ENCODE assay signal across 9 mouse cellular contexts in genomic region chr15:3213721-3214120, GRCm38 (mm10). TPM values are rescaled to one million over a fixed set of nuclear protein-coding genes. Genes with fewer than 3 reads are reported as not detected.
DNase-seq lines count a peak whose midpoint lies in the region; ATAC-seq and TF ChIP-seq lines count a peak whose summit lies in the region.
"Had no signal": no experiment of that assay in that cellular context is flagged by ENCODE, and none has a peak within 500 bp of the region (broad histone marks: within the 10 kb centered on the region; RNA-seq: fewer than 3 reads in every experiment).

No protein-coding gene starts in this region.

- no peak overlapping the region for H3K27ac ChIP-seq in intestine, postnatal 0 days (ENCODE audit: low read depth, low read length)
- H3K27ac ChIP-seq in intestine, embryonic 16.5 days (ENCODE audit: low read length), result no peak overlapping the region
- H3K27ac ChIP-seq: limb, embryonic 13.5 days had no signal

- H3K4me2 ChIP-seq in intestine, postnatal 0 days (replicated peaks; ENCODE audit: low read depth), result no peak overlapping the region
- no peak overlapping the region for H3K4me2 ChIP-seq in intestine, embryonic 16.5 days (ENCODE audit: low read depth, low read length)
- H3K4me2 ChIP-seq: limb, embryonic 13.5 days had no signal

- DNase-seq in CD8-positive naive resting alpha-beta T cell, adult 2 months (ENCODE audit: low read depth in 2 of 2, low spot score in 2 of 2), result peak; percentile 27 to 44
- DNase-seq in brain, adult 2 months (ENCODE audit: low read depth, low spot score), result peak; percentile 69
- peak; percentile 28 to 66 for DNase-seq in heart, adult 9 months (ENCODE audit: low spot score in 2 of 2)
- peak; percentile 41 to 77 for DNase-seq in layer of hippocampus, postnatal 14 days (ENCODE audit: low spot score in 2 of 2)

- WGBS in intestine, postnatal 0 days, result 0% methylated on average over 4 of the region's 4 CpGs
- 3% methylated on average over 4 of the region's 4 CpGs for WGBS in intestine, embryonic 16.5 days

- H3K36me3 ChIP-seq in intestine, postnatal 0 days (ENCODE audit: control insufficient read depth, insufficient read depth), result no peaks in the 10 kb centered on the region
- H3K36me3 ChIP-seq in intestine, embryonic 16.5 days (ENCODE audit: control insufficient read depth, insufficient read depth, low read length), result no peaks in the 10 kb centered on the region
- H3K36me3 ChIP-seq: limb, embryonic 13.5 days had no signal

- no peaks in the 10 kb centered on the region for H3K9me3 ChIP-seq in intestine, postnatal 0 days (ENCODE audit: control insufficient read depth)
- H3K9me3 ChIP-seq in intestine, embryonic 16.5 days (ENCODE audit: control insufficient read depth, low read length), result no peaks in the 10 kb centered on the region
- H3K9me3 ChIP-seq: limb, embryonic 13.5 days had no signal

- H3K4me3 ChIP-seq in intestine, postnatal 0 days (ENCODE audit: low read depth, low read length), result no peak overlapping the region
- H3K4me3 ChIP-seq in intestine, embryonic 16.5 days (ENCODE audit: low read length), result no peak overlapping the region
- H3K4me3 ChIP-seq: limb, embryonic 13.5 days had no signal

- no peak for ATAC-seq in intestine, postnatal 0 days
- ATAC-seq in intestine, embryonic 16.5 days, result no peak
- ATAC-seq in monocyte, adult 5-6 weeks (replicated peaks; ENCODE audit: insufficient number of reproducible peaks, low FRiP score, low TSS enrichment, poor library complexity, severe bottlenecking), result 0 out of 2 replicates have a peak, but pooled peaks have one; percentile 61
- no peak for ATAC-seq in erythroblast, adult 5-6 weeks (replicated peaks; ENCODE audit: low FRiP score, poor library complexity, severe bottlenecking)

- H3K4me1 ChIP-seq in intestine, postnatal 0 days (replicated peaks; ENCODE audit: control insufficient read depth, insufficient read depth, low read length), result 0 out of 2 replicates have a peak, but pooled peaks cover 2% of the 10 kb centered on the region
- H3K4me1 ChIP-seq in intestine, embryonic 16.5 days (ENCODE audit: control insufficient read depth, insufficient read depth, low read length), result no peaks in the 10 kb centered on the region
- H3K4me1 ChIP-seq: limb, embryonic 13.5 days had no signal

- TF ChIP-seq CTCF in intestine, postnatal 0 days (IDR thresholded peaks at IDR 0.05; ENCODE audit: low read depth), result peak; percentile 84

- no peaks in the 10 kb centered on the region for H3K27me3 ChIP-seq in intestine, postnatal 0 days (replicated peaks; ENCODE audit: control insufficient read depth, insufficient read depth, low read length)
- no peaks in the 10 kb centered on the region for H3K27me3 ChIP-seq in intestine, embryonic 16.5 days (replicated peaks; ENCODE audit: control insufficient read depth, insufficient read depth, low read length)
- H3K27me3 ChIP-seq: limb, embryonic 13.5 days had no signal

- no peak overlapping the region for H3K9ac ChIP-seq in intestine, postnatal 0 days (ENCODE audit: low read depth, low read length)
- H3K9ac ChIP-seq in intestine, embryonic 16.5 days (ENCODE audit: low read depth, low read length), result no peak overlapping the region
- H3K9ac ChIP-seq: limb, embryonic 13.5 days had no signal

RNA-seq across cellular contexts. Expression of gene Selenop, which starts 54.6 kb away (rescaled TPM):
- polyA plus RNA-seq in intestine, postnatal 0 days (2015; fragmentation: Nextera tagmentation; extraction: Ambion mirVana), result 2,235 and 2,243 TPM in 2 replicates
- polyA plus RNA-seq in intestine, embryonic 16.5 days (2015; fragmentation: Nextera tagmentation; extraction: Ambion mirVana), result 512 and 640 TPM in 2 replicates
- total RNA-seq in layer of hippocampus, postnatal 14 days (2021), result 100 to 1,000 TPM; 337 to 401 TPM
- 257 to 287 TPM (median 259 TPM) in 3 replicates for total RNA-seq in monocyte, adult 5-6 weeks (2017)
- 201 and 232 TPM in 2 replicates for total RNA-seq in erythroblast, adult 5-6 weeks (2015; ENCODE audit: low replicate concordance)
- total RNA-seq in erythroblast, adult 5-6 weeks (2017; ENCODE audit: low replicate concordance), result 89.9 and 99.8 TPM in 2 replicates
